ENCODE assay signal across 20 mouse cellular contexts in the genomic region with DNA sequence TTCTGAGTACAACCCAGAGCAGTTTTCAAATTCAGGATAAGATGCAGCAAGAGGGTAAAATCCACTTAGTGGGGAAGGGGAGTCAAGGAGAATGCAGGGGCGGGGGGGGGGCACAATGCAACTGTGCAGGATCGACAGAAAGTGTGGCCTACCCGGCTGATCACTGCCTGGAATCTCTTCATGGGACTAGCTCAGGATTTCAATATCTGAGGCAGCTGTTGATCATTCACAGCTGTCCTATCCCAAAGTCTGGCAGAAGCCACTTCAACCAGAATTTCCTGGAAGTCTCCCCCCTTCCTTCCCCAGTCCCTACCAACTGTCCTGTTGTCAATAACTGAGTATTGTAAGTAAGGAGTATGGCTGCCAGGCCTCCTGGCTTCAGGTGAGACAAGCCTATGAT.
"Had no signal": no experiment of that assay in that cellular context is flagged by ENCODE, and none has a peak within 500 bp of the region (broad histone marks: within the 10 kb centered on the region; RNA-seq: fewer than 3 reads in every experiment).

No protein-coding gene starts in this region.

- H3K4me2 ChIP-seq: liver, embryonic 11.5 days; liver, embryonic 13.5 days; liver, embryonic 15.5 days; midbrain, embryonic 12.5 days; neural tube, embryonic 13.5 days; neural tube, embryonic 15.5 days had no signal

- ATAC-seq: liver, postnatal 0 days; midbrain, embryonic 16.5 days had no signal

- H3K27ac ChIP-seq: liver, embryonic 13.5 days; liver, embryonic 15.5 days; midbrain, embryonic 10.5 days; midbrain, embryonic 12.5 days; neural tube, embryonic 13.5 days; neural tube, embryonic 15.5 days had no signal

- H3K36me3 ChIP-seq: liver, embryonic 13.5 days; liver, embryonic 15.5 days; midbrain, embryonic 10.5 days; midbrain, embryonic 12.5 days; neural tube, embryonic 13.5 days; neural tube, embryonic 15.5 days had no signal

- H3K9me3 ChIP-seq: liver, embryonic 13.5 days; liver, embryonic 15.5 days; midbrain, embryonic 10.5 days; midbrain, embryonic 12.5 days; neural tube, embryonic 13.5 days; neural tube, embryonic 15.5 days had no signal

- H3K4me3 ChIP-seq: liver, embryonic 13.5 days; liver, embryonic 15.5 days; midbrain, embryonic 10.5 days; midbrain, embryonic 12.5 days; myocyte; neural tube, embryonic 13.5 days; neural tube, embryonic 15.5 days had no signal

- H3K9ac ChIP-seq: liver, embryonic 13.5 days; liver, embryonic 15.5 days; liver, postnatal 0 days; midbrain, embryonic 12.5 days; neural tube, embryonic 13.5 days; neural tube, embryonic 15.5 days had no signal

- DNase-seq: liver; liver, embryonic 13.5 days; liver, postnatal 0 days; midbrain, embryonic 14.5 days; retina, postnatal 1 day; right cerebral cortex, adult 18-20 months; right cerebral cortex, postnatal 25 days; right cerebral cortex, postnatal 4 days; spleen, adult 18-20 months; thymus, adult 18-20 months; thymus, postnatal 14 days; thymus, postnatal 36 days had no signal

- H3K27me3 ChIP-seq: liver, embryonic 13.5 days; liver, embryonic 15.5 days; midbrain, embryonic 12.5 days; neural tube, embryonic 13.5 days; neural tube, embryonic 15.5 days had no signal

- H3K4me1 ChIP-seq: liver, embryonic 13.5 days; liver, embryonic 15.5 days; midbrain, embryonic 10.5 days; midbrain, embryonic 12.5 days; neural tube, embryonic 13.5 days had no signal
